Mouse (Mus musculus) cerebellum, adult 2 months (tissue): ENCODE results near the gene Actn1. TPM values are rescaled to one million over a fixed set of nuclear protein-coding genes. Genes with fewer than 3 reads are reported as not detected.
A peak's percentile ranks its signal among the peaks of the same experiment; 100 is the strongest.

Experiments used
- DNase-seq, 2 experiments: peaks; one replicate each; pipeline ENCODE4 v3.0.0; 2021
- H3K27ac ChIP-seq: fragments of 200-500 bp; 2 replicates; pipeline ENCODE4 v1.5.1; 2012; ENCODE audit warnings: low read length, control low read depth, inconsistent platforms; ENCODE audit not compliant: insufficient read depth
- H3K27me3 ChIP-seq: fragments of 200-500 bp; 2 replicates; pipeline ENCODE4 v1.6.1; 2012; ENCODE audit warnings: inconsistent platforms, mild to moderate bottlenecking, low read length, moderate library complexity; ENCODE audit not compliant: control insufficient read depth, insufficient read depth
- H3K4me1 ChIP-seq: fragments of 200-500 bp; 2 replicates; pipeline ENCODE4 v1.6.1; 2011; ENCODE audit warnings: low read length; ENCODE audit not compliant: control insufficient read depth, insufficient read depth
- H3K4me3 ChIP-seq: fragments of 200-500 bp; replicated peaks from 2 replicates; pipeline ENCODE3; 2011; ENCODE audit warnings: mild to moderate bottlenecking, low read depth, low read length, control low read depth; ENCODE audit not compliant: insufficient read depth
- CTCF ChIP-seq: fragments of 200-500 bp; IDR thresholded peaks from 2 replicates; pipeline ENCODE4 v1.5.1; 2011; ENCODE audit warnings: low read depth, mild to moderate bottlenecking, control low read depth, low read length, moderate library complexity, borderline replicate concordance; ENCODE audit not compliant: insufficient read depth
- POLR2A ChIP-seq: fragments of 200-500 bp; IDR thresholded peaks from 2 replicates; pipeline ENCODE4 v1.6.1; 2011; ENCODE audit warnings: low read length, control low read depth, borderline replicate concordance; ENCODE audit not compliant: insufficient read depth
- WGBS: fragments of 180-500 bp; shearing (Covaris S2); methylation state at CpG from one replicate; pipeline ENCODE4 v1.1.7; 2018; 5-methylcytosine and 5-hydroxymethylcytosine counted together
- polyA plus RNA-seq: library from polyadenylated mRNA; depleted of rRNA; stranded (reverse); fragments of >200 nt; gene quantifications from 2 replicates; pipeline ENCODE4 v1.2.3, GENCODE M21; 2012

Actn1 gene
- polyA plus RNA-seq, 1 experiment = 30.0 TPM

DNA sequence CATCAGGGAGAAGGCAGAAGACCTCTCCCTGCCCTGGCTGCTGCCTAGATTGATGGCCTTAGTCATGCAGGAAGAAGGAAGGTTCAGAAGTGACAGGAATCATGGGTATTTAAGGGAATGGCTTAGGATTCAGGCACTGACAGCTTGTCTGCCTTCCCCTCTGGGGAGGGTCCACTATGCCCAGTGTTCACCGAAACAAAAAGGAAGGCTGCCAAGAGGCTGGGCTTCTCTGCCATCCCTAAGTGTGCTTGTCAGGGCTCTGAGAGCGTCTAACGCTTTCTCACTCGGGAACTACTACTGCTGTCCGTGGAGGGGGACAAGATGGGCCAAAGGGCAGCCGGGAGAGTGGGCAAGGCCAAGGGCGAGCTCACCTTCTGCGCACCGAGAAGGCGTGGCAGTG lies 69.3 kb downstream of the Actn1 start:
- no peak for DNase-seq
- Histone ChIP-seq H3K4me1 (no peaks in the 10 kb centered on the region), H3K27me3 (no peaks in the 10 kb centered on the region), H3K27ac (no peak overlapping the region), H3K4me3 (no peak overlapping the region)
- 45% methylated on average over 10 of the region's 10 CpGs for WGBS
- no peak for TF ChIP-seq CTCF
- TF ChIP-seq POLR2A = no peak

DNA sequence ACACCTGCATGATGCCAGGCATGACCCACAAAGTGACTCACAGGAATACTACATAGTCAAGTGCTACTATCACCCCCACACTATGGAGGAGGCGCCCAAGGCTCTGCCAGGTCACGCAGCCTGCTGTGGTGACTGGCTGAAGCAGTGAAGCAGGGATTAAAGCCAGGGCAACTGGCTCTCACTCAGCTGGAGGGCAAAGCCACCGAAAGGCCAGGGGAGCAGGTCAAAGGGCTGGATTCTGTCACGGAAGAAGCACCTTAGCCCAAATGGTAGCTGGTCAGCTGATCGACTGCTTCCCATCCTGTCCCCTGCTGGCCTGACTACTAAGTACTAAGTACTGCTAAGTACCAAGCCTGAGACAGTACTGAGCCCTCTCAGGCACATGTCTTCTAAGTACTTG lies 76.1 kb downstream of the Actn1 start:
- TF ChIP-seq POLR2A = no peak
- TF ChIP-seq CTCF = no peak
- Histone ChIP-seq H3K27ac (no peak overlapping the region), H3K27me3 (no peaks in the 10 kb centered on the region), H3K4me1 (no peaks in the 10 kb centered on the region), H3K4me3 (no peak overlapping the region)
- 80% methylated on average over 5 of the region's 5 CpGs for WGBS
- DNase-seq = no peak

DNA sequence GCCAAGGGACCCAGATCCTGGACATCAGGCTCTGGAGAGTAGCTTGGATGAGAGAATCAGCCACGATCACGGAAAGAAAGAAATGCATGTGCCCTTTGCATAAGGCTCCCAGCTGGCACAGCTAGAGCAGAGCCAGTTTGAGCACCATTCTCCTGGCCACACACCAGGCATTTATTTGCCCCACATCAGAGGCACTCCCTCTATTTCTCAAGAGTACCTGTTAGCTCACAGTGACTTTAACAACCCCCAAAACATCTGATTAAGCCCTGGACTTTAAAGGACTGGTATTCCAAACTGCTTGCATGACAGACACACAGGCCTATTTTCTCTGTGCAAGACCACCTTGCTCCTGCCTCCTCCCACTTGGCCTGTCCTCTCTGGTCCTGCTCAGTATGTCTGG lies 78.3 kb downstream of the Actn1 start:
- Histone ChIP-seq H3K4me3 (no peak overlapping the region), H3K27me3 (no peaks in the 10 kb centered on the region), H3K27ac (no peak overlapping the region), H3K4me1 (0 out of 2 replicates have a peak, but pooled peaks cover 3% of the 10 kb centered on the region)
- TF ChIP-seq POLR2A = no peak
- no peak for TF ChIP-seq CTCF
- WGBS = 56% methylated on average over 2 of the region's 2 CpGs
- no peak for DNase-seq

DNA sequence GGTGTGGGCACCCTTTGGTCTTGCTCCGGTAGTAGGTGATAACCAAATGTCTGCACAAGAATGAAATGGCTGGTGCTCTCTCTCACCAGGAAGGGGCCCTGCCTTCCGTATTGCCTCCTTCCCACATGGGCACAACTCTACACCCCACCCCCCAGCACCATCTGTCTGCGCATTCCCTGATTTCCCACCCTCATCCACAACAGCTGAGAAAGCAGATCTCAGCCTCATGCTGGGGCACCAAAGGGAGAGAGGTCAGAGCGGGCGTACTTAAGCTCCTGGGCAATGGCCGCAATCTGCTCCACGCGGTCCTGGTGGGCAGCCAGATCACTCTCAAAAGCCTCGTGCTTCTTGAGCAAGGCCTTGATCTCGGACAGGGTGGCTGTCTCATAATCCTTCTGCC lies 82.1 kb downstream of the Actn1 start:
- no peaks in the 10 kb centered on the region for H3K27me3 ChIP-seq
- 0 out of 2 replicates have a peak, but pooled peaks cover 3% of the 10 kb centered on the region for H3K4me1 ChIP-seq
- 31% methylated on average over 10 of the region's 10 CpGs for WGBS
- no peak for TF ChIP-seq POLR2A
- TF ChIP-seq CTCF = no peak
- DNase-seq = no peak
- no peak overlapping the region for H3K4me3 ChIP-seq
- no peak overlapping the region for H3K27ac ChIP-seq

DNA sequence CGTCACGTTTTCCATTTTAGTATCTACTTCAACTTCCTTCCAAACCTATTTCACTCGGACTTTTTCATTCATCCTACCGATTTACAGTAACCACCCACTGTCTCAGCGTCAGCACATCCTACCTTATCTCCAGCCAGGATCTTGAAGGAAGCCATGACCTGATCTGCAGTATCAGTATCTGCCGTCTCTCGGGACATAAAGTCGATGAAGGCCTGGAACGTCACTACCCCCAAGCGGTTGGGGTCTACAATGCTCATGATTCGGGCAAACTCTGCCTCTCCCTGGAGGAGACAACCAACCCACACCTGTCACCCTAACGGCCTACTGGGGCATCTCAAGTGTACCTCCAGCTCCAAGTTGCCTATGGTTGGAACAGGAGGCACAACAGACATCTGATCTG lies 91.4 kb downstream of the Actn1 start:
- Histone ChIP-seq H3K4me3 (peak overlapping the region; percentile 24), H3K27me3 (no peaks in the 10 kb centered on the region), H3K4me1 (no peaks in the 10 kb centered on the region), H3K27ac (no peak overlapping the region)
- DNase-seq = peak; percentile 28 to 38
- TF ChIP-seq CTCF (no peak), POLR2A (no peak)
- WGBS = 66% methylated on average over 12 of the region's 12 CpGs

DNA sequence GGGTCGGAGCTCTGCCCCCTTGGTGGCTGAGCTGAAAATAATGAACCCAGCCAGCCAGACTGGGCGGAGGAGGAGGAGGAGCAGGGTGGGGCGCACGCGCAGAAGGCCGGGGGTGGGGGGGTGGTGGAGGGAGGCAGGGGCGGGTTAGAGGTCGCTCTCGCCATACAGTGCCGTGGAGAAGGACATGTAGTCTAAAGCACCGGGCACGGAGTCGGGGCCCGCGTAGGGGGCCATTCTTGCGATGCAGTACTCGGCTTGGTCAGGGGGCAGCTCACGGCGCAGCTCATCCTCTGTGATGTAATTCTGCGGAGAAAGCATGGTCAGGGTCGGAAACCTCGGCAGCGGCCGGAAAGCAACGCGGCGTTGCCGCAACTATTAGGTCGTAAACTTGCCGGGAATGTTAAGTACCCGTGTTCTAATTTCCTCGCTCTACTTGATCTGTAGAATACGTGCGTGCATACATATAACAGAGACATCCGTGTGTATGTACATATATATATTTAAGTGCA lies 91.9 kb downstream of the Actn1 start:
- Histone ChIP-seq H3K4me1 (no peaks in the 10 kb centered on the region), H3K27me3 (no peaks in the 10 kb centered on the region), H3K27ac (peak overlapping the region; percentile 69), H3K4me3 (peak overlapping the region; percentile 94)
- DNase-seq = peak; percentile 90 to 92
- TF ChIP-seq CTCF = no peak
- TF ChIP-seq POLR2A = peak; percentile 73; the same call in 1 of the 2 replicates
- WGBS = 31% methylated on average over 35 of the region's 35 CpGs

DNA sequence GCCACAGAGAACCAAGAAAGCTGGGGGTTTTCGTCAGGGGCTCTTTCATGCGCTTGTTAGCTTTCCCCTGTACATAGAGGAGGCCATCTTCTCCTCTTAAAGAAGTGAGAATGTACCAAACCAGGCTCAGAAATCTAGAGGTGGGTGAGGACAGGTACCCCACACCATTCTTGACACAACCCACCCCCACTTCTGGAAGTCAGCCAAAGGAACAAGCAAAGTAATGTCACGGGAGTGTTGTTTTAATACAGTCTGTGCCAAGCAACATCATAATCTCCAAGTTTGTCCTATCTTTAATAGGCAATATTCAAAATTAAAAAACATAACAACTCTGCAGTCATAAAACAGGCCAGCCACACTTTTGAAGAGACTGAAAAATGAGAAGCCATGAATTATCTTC lies 92.8 kb downstream of the Actn1 start:
- Histone ChIP-seq H3K4me1 (no peaks in the 10 kb centered on the region), H3K27me3 (no peaks in the 10 kb centered on the region), H3K27ac (no peak overlapping the region), H3K4me3 (no peak overlapping the region)
- 86% methylated on average over 3 of the region's 3 CpGs for WGBS
- TF ChIP-seq CTCF = no peak
- no peak for TF ChIP-seq POLR2A
- no peak for DNase-seq

DNA sequence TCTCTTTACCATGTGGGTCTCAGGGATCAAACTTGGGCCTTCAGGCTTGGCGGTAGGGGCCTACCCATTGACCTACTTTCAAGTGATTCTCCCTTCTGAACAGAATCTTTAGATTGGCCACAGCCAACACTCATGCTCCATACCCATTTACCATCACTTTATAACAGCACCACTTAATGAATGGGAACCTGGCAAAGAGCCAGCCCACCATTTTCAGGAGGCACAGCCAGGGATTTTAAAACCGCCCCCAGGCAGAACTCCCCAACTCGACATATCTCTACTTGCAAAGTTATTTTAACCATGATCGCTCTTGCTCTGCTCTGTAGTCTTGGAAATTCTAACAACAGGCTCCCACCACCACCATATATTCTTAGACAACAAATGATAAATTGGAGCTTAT lies 93.5 kb downstream of the Actn1 start:
- DNase-seq = no peak
- 73% methylated on average over 4 of the region's 4 CpGs for WGBS

DNA sequence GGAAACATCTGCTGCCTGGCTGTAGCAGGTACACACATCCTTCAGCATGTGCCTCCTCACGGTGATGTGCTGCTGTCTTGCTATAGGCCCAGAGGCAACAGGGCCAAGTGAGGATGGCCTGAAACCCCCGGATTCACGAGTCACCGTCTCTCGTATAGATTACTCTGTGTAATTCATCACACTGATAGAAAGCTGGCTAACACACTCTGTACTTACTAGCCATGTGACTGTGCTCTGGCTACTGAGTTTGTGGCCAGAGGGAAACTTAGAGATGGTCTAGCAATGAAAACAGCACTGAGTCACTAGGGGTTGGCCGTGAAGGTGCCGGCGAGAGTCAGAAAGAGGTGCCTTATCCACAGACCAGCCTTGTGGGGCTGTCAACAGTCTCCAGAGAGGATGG lies 95.6 kb downstream of the Actn1 start:
- WGBS = 94% methylated on average over 8 of the region's 8 CpGs
- Histone ChIP-seq H3K27me3 (no peaks in the 10 kb centered on the region), H3K27ac (no peak overlapping the region), H3K4me1 (no peaks in the 10 kb centered on the region), H3K4me3 (no peak overlapping the region)
- TF ChIP-seq POLR2A = no peak
- no peak for TF ChIP-seq CTCF
- no peak for DNase-seq

More for the DNA sequence above, 93.5 kb downstream of the Actn1 start:
- Histone ChIP-seq H3K4me1 (no peaks in the 10 kb centered on the region), H3K4me3 (no peak overlapping the region), H3K27ac (no peak overlapping the region), H3K27me3 (no peaks in the 10 kb centered on the region)
- no peak for TF ChIP-seq POLR2A
- no peak for TF ChIP-seq CTCF
